Mouse (Mus musculus) C2C12 (cell line): Measurements from ENCODE around the gene Slc25a30.

Experiments
- CTCF ChIP-seq: IDR thresholded peaks from one replicate; pipeline ENCODE4 v1.5.1; 2011; ENCODE audit not compliant: control insufficient read depth, insufficient read depth, insufficient read length
- MAX ChIP-seq: IDR thresholded peaks from one replicate; pipeline ENCODE4 v1.6.1; 2011; ENCODE audit warnings: mild to moderate bottlenecking, control low read depth

- TF ChIP-seq MAX = no peak
- no peak for TF ChIP-seq CTCF
Observed at GRCm38 (mm10) chr14:75789291-75789690, 2.5 kb upstream of the Slc25a30 start.
